Mouse (Mus musculus) T-helper 1 cell (primary cell): ENCODE measurements around the gene Gucd1.
"Not testable (repeated sequence)": the region's sequence is repeated elsewhere in the genome, so short reads cannot be mapped to it uniquely, and the experiment has no call there.

Source experiments
- in situ Hi-C: fragments of 300-600 bp; cut with MboI, MseI; formaldehyde crosslinking; loops from one replicate; pipeline ENCODE4 v1.15.1; 2025; ENCODE audit warnings: high pct_unique_total_duplicates

Gene Gucd1

GRCm38 (mm10) chr10:75475139-75475850 lies 42.5 kb downstream of the Gucd1 start:
- in situ Hi-C loops: not testable (repeated sequence)

GRCm38 (mm10) chr10:75474571-75474970 lies 43.2 kb downstream of the Gucd1 start:
- in situ Hi-C loops: no loop called here

GRCm38 (mm10) chr10:75473411-75473810 lies 44.4 kb downstream of the Gucd1 start:
- in situ Hi-C loops: no loop called here

- in situ Hi-C loops: no loop called here
These were observed 51.8 kb downstream of the Gucd1 start for GRCm38 (mm10) chr10:75465781-75466550.

- in situ Hi-C loops: no loop called here
These were observed 55.0 kb downstream of the Gucd1 start for GRCm38 (mm10) chr10:75462728-75463127.

- in situ Hi-C loops: loop anchor here (5.0 kb wide), 1 partner anchor 86 kb away; no protein-coding TSS in a partner anchor
These were observed 59.4 kb downstream of the Gucd1 start for GRCm38 (mm10) chr10:75458329-75458728.

- in situ Hi-C loops: loop anchor here (5.0 kb wide), 1 partner anchor 86 kb away; no protein-coding TSS in a partner anchor
These were observed 59.9 kb downstream of the Gucd1 start for GRCm38 (mm10) chr10:75457852-75458251.

- in situ Hi-C loops: loop anchor here (5.0 kb wide), 1 partner anchor 84 kb away; no protein-coding TSS in a partner anchor
These were observed 61.5 kb downstream of the Gucd1 start for GRCm38 (mm10) chr10:75456061-75456831.

- in situ Hi-C loops: no loop called here
These were observed 66.6 kb downstream of the Gucd1 start for GRCm38 (mm10) chr10:75451036-75451786.

GRCm38 (mm10) chr10:75450331-75450730 lies 67.4 kb downstream of the Gucd1 start:
- in situ Hi-C loops: no loop called here

- in situ Hi-C loops: loop anchor here (5.0 kb wide), 1 partner anchor 33 kb away; no protein-coding TSS in a partner anchor
These were observed 68.9 kb downstream of the Gucd1 start for GRCm38 (mm10) chr10:75448806-75449420.

- in situ Hi-C loops: loop anchor here (5.0 kb wide), 1 partner anchor 35 kb away; no protein-coding TSS in a partner anchor
These were observed 70.3 kb downstream of the Gucd1 start for GRCm38 (mm10) chr10:75447489-75447888.

- in situ Hi-C loops: loop anchor here (5.0 kb wide), 1 partner anchor 36 kb away; no protein-coding TSS in a partner anchor
These were observed 71.2 kb downstream of the Gucd1 start for GRCm38 (mm10) chr10:75446501-75447083.

GRCm38 (mm10) chr10:75445030-75445429 lies 72.7 kb downstream of the Gucd1 start:
- in situ Hi-C loops: loop anchor here (5.0 kb wide), 1 partner anchor 37 kb away; no protein-coding TSS in a partner anchor

GRCm38 (mm10) chr10:75444111-75444826 lies 73.5 kb downstream of the Gucd1 start:
- in situ Hi-C loops: no loop called here

- in situ Hi-C loops: no loop called here
These were observed 74.8 kb downstream of the Gucd1 start for GRCm38 (mm10) chr10:75443017-75443416.

GRCm38 (mm10) chr10:75441800-75442199 lies 76.0 kb downstream of the Gucd1 start:
- in situ Hi-C loops: no loop called here

GRCm38 (mm10) chr10:75440756-75441155 lies 77.0 kb downstream of the Gucd1 start:
- in situ Hi-C loops: no loop called here

GRCm38 (mm10) chr10:75439211-75439811 lies 78.5 kb downstream of the Gucd1 start:
- in situ Hi-C loops: loop anchor here (5.0 kb wide), 2 partner anchors 117 to 262 kb away; no protein-coding TSS in a partner anchor
